In the genomic region with DNA sequence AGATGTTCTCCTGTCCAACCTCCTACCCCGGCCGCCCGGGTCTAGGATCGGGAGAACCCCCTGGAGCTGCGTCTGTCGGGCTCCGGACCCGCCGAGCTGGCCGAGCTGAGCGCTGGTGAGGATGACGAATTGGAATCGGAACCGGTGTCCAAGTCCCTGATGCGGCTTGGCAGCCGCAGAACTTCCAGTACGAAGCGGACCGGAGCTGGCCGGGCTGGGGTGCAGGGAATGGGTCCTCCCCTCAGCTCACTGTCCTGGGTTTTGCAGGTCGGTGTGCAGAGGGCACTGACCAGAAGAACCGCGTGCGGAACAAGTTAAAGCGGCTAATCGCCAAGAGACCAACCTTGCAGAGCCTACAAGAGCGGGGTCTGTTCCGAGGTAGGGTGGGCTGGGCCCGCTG, we compare ENCODE assay signal across 9 mouse cellular contexts. TPM values are rescaled to one million over a fixed set of nuclear protein-coding genes. Genes with fewer than 3 reads are reported as not detected.
A peak's percentile ranks its signal among the peaks of the same experiment; 100 is the strongest.
DNase-seq lines count a peak whose midpoint lies in the region; ATAC-seq and TF ChIP-seq lines count a peak whose summit lies in the region.
"Had no signal": no experiment of that assay in that cellular context is flagged by ENCODE, and none has a peak within 500 bp of the region (broad histone marks: within the 10 kb centered on the region; RNA-seq: fewer than 3 reads in every experiment).

No protein-coding gene starts in this region.

- no peaks in the 10 kb centered on the region for H3K9me3 ChIP-seq in G1E (replicated peaks)
- H3K9me3 ChIP-seq in kidney, postnatal 0 days (replicated peaks; ENCODE audit: low read length), result no peaks in the 10 kb centered on the region
- H3K9me3 ChIP-seq in neural tube, embryonic 14.5 days (ENCODE audit: control insufficient read depth, low read length), result no peaks in the 10 kb centered on the region

- no peak for TF ChIP-seq CTCF in G1E (IDR thresholded peaks at IDR 0.05; ENCODE audit: low read depth, low read length)
- no peak for TF ChIP-seq CTCF in kidney, postnatal 0 days (IDR thresholded peaks at IDR 0.05; ENCODE audit: low read depth)

- WGBS in kidney, postnatal 0 days, result 9% methylated on average over 29 of the region's 29 CpGs
- WGBS in neural tube, embryonic 14.5 days, result 5% methylated on average over 29 of the region's 29 CpGs

- peaks cover 98% of the 10 kb centered on the region for H3K4me1 ChIP-seq in G1E (ENCODE audit: insufficient read depth, low read depth, low read length)
- H3K4me1 ChIP-seq in kidney, postnatal 0 days (replicated peaks; ENCODE audit: insufficient read depth, low read length), result peaks cover 10% of the 10 kb centered on the region
- peaks cover 10% of the 10 kb centered on the region; the same call in 1 of the 2 replicates for H3K4me1 ChIP-seq in neural tube, embryonic 14.5 days (ENCODE audit: control insufficient read depth, insufficient read depth, low read length)

- peaks cover 65% of the 10 kb centered on the region for H3K36me3 ChIP-seq in G1E (replicated peaks)
- no peaks in the 10 kb centered on the region for H3K36me3 ChIP-seq in kidney, postnatal 0 days (ENCODE audit: insufficient read depth, low read length)
- no peaks in the 10 kb centered on the region for H3K36me3 ChIP-seq in neural tube, embryonic 14.5 days (ENCODE audit: control insufficient read depth, insufficient read depth, low read length)

- H3K4me2 ChIP-seq in kidney, postnatal 0 days (ENCODE audit: low read length), result peak overlapping the region; percentile 89
- peak overlapping the region; percentile 49; the same call in 1 of the 2 replicates for H3K4me2 ChIP-seq in neural tube, embryonic 14.5 days (ENCODE audit: low read depth, low read length)

- ATAC-seq in G1E (ENCODE audit: extremely low read depth, insufficient number of reproducible peaks, low FRiP score, poor library complexity, severe bottlenecking), result no peak
- ATAC-seq in kidney, postnatal 0 days (replicated peaks; ENCODE audit: low FRiP score, low read depth), result 0 out of 2 replicates have a peak, but pooled peaks have one; percentile 11
- no peak for ATAC-seq in neural tube, embryonic 14.5 days (ENCODE audit: low read depth)

- peak overlapping the region; percentile 85 for H3K4me3 ChIP-seq in G1E (ENCODE audit: low read depth, low read length)
- H3K4me3 ChIP-seq in kidney, postnatal 0 days (replicated peaks; ENCODE audit: low read depth, low read length), result peak overlapping the region; percentile 41
- peak overlapping the region; percentile 24 for H3K4me3 ChIP-seq in neural tube, embryonic 14.5 days (ENCODE audit: low read depth, low read length)
- H3K4me3 ChIP-seq: myocyte had no signal

- H3K27me3 ChIP-seq in G1E (ENCODE audit: insufficient read depth, low read length), result no peaks in the 10 kb centered on the region
- H3K27me3 ChIP-seq in kidney, postnatal 0 days (ENCODE audit: insufficient read depth, low read length), result peaks cover 22% of the 10 kb centered on the region; the same call in 1 of the 2 replicates
- H3K27me3 ChIP-seq in neural tube, embryonic 14.5 days (ENCODE audit: control insufficient read depth, insufficient read depth, low read length), result peaks cover 26% of the 10 kb centered on the region

- DNase-seq in adrenal gland, adult 2 months, result peak; percentile 52
- no peak for DNase-seq in adrenal gland, postnatal 4 days (ENCODE audit: low spot score in 2 of 2)
- no peak for DNase-seq in G1E (ENCODE audit: low spot score)
- DNase-seq in heart, adult 18-20 months, result peak; percentile 41 to 53
- DNase-seq in kidney, postnatal 0 days (ENCODE audit: low spot score), result no peak
- no peak for DNase-seq in right cerebral cortex, postnatal 14 days
- DNase-seq in layer of hippocampus, adult 11-12 months (ENCODE audit: low spot score), result no peak

- peak overlapping the region; percentile 52 for H3K9ac ChIP-seq in kidney, postnatal 0 days (ENCODE audit: low read depth, low read length)
- H3K9ac ChIP-seq in neural tube, embryonic 14.5 days (replicated peaks; ENCODE audit: low read depth, low read length), result 0 out of 2 replicates have a peak overlapping the region, but pooled peaks have one; percentile 28

- no peak overlapping the region for H3K27ac ChIP-seq in kidney, postnatal 0 days
- no peak overlapping the region for H3K27ac ChIP-seq in neural tube, embryonic 14.5 days (ENCODE audit: low read depth, low read length)

RNA-seq across cellular contexts. Expression of a gene that starts 5.1 kb away (rescaled TPM):
- total RNA-seq in adrenal gland, adult 2 months (2021), result 1 to 10 TPM; 1.9 to 2.7 TPM
- polyA plus RNA-seq in adrenal gland, adult 2 months (2012; rRNA removed), result 2.7 and 3.7 TPM in 2 replicates
- total RNA-seq in adrenal gland, postnatal 4 days (2021), result 1 to 10 TPM; 2.9 to 4.2 TPM
- 43.3 and 43.7 TPM in 2 replicates for total RNA-seq in G1E (2014; fragmentation: Nextera tagmentation)
- 89.2 and 100 TPM in 2 replicates for total RNA-seq in G1E (2017)
- polyA plus RNA-seq in G1E (2012), result 54.8 and 59.5 TPM in 2 replicates
- 1 to 10 TPM; 4.0 to 5.4 TPM for total RNA-seq in heart, adult 18-20 months (2021)
- 3.7 and 3.8 TPM in 2 replicates for polyA plus RNA-seq in kidney, postnatal 0 days (2015; fragmentation: Nextera tagmentation; extraction: Ambion mirVana)
- 0.42 and 1.1 TPM in 2 replicates for polyA plus RNA-seq in neural tube, embryonic 14.5 days (2014; fragmentation: Nextera tagmentation; extraction: Ambion mirVana)

RNA-seq across cellular contexts. Expression of a gene that starts 14.9 kb away (rescaled TPM):
- 1 to 10 TPM; 2.6 to 5.0 TPM for total RNA-seq in adrenal gland, adult 2 months (2021)
- polyA plus RNA-seq in adrenal gland, adult 2 months (2012; rRNA removed), result 9.1 and 10.2 TPM in 2 replicates
- total RNA-seq in adrenal gland, postnatal 4 days (2021), result 10 to 100 TPM; 16.4 to 17.2 TPM
- total RNA-seq in G1E (2014; fragmentation: Nextera tagmentation), result 0.23 and 0.24 TPM in 2 replicates
- total RNA-seq in G1E (2017), result 0.11 TPM in 1 of 2 replicates, not detected in the other
- polyA plus RNA-seq in G1E (2012), result 0.15 and 0.18 TPM in 2 replicates
- under 1 TPM; 0.82 to 0.87 TPM for total RNA-seq in heart, adult 18-20 months (2021)
- polyA plus RNA-seq in kidney, postnatal 0 days (2015; fragmentation: Nextera tagmentation; extraction: Ambion mirVana), result 3.3 and 4.1 TPM in 2 replicates
- polyA plus RNA-seq in neural tube, embryonic 14.5 days (2014; fragmentation: Nextera tagmentation; extraction: Ambion mirVana), result 0.87 and 1.5 TPM in 2 replicates

RNA-seq across cellular contexts. Expression of a gene that starts 15.2 kb away (rescaled TPM):
- 100 to 1,000 TPM; 106 to 128 TPM for total RNA-seq in adrenal gland, adult 2 months (2021)
- 90.6 and 111 TPM in 2 replicates for polyA plus RNA-seq in adrenal gland, adult 2 months (2012; rRNA removed)
- total RNA-seq in adrenal gland, postnatal 4 days (2021), result 10 to 100 TPM; 85.5 to 89.5 TPM
- 97.3 and 102 TPM in 2 replicates for total RNA-seq in G1E (2014; fragmentation: Nextera tagmentation)
- 109 and 144 TPM in 2 replicates for total RNA-seq in G1E (2017)
- polyA plus RNA-seq in G1E (2012), result 104 and 108 TPM in 2 replicates
- total RNA-seq in heart, adult 18-20 months (2021), result 10 to 100 TPM; 43.7 to 44.8 TPM
- 99.1 and 103 TPM in 2 replicates for polyA plus RNA-seq in kidney, postnatal 0 days (2015; fragmentation: Nextera tagmentation; extraction: Ambion mirVana)
- polyA plus RNA-seq in neural tube, embryonic 14.5 days (2014; fragmentation: Nextera tagmentation; extraction: Ambion mirVana), result 117 and 123 TPM in 2 replicates

RNA-seq across cellular contexts. Expression of a gene that starts 27.4 kb away (rescaled TPM):
- not detected for total RNA-seq in adrenal gland, adult 2 months (2021)
- polyA plus RNA-seq in adrenal gland, adult 2 months (2012; rRNA removed), result 0.01 and 0.02 TPM in 2 replicates
- 1 to 10 TPM in 1 of 2 experiments, under 1 TPM in 1; 0.06 to 2.5 TPM for total RNA-seq in adrenal gland, postnatal 4 days (2021)
- not detected in 2 replicates for total RNA-seq in G1E (2014; fragmentation: Nextera tagmentation)
- 0.06 and 0.11 TPM in 2 replicates for total RNA-seq in G1E (2017)
- 0.01 TPM in 2 replicates for polyA plus RNA-seq in G1E (2012)
- not detected for total RNA-seq in heart, adult 18-20 months (2021)
- polyA plus RNA-seq in kidney, postnatal 0 days (2015; fragmentation: Nextera tagmentation; extraction: Ambion mirVana), result not detected in 2 replicates
- 0.05 and 0.09 TPM in 2 replicates for polyA plus RNA-seq in neural tube, embryonic 14.5 days (2014; fragmentation: Nextera tagmentation; extraction: Ambion mirVana)

RNA-seq across cellular contexts. Expression of a gene that starts 38.0 kb away (rescaled TPM):
- total RNA-seq in adrenal gland, adult 2 months (2021), result 10 to 100 TPM; 39.7 to 45.0 TPM
- polyA plus RNA-seq in adrenal gland, adult 2 months (2012; rRNA removed), result 99.9 and 105 TPM in 2 replicates
- total RNA-seq in adrenal gland, postnatal 4 days (2021), result 10 to 100 TPM; 89.7 to 92.6 TPM
- total RNA-seq in G1E (2014; fragmentation: Nextera tagmentation) (107 and 121 TPM in 2 replicates), G1E (2017) (4.1 and 6.6 TPM in 2 replicates)
- 239 and 302 TPM in 2 replicates for polyA plus RNA-seq in G1E (2012)
- total RNA-seq in heart, adult 18-20 months (2021), result 10 to 100 TPM; 16.7 to 20.2 TPM
- polyA plus RNA-seq in kidney, postnatal 0 days (2015; fragmentation: Nextera tagmentation; extraction: Ambion mirVana), result 10.5 and 10.7 TPM in 2 replicates
- 16.1 and 17.4 TPM in 2 replicates for polyA plus RNA-seq in neural tube, embryonic 14.5 days (2014; fragmentation: Nextera tagmentation; extraction: Ambion mirVana)

Comparison
In these comparisons a context has a peak if more than half of its experiments do, and no peak if none do; other contexts are left out.
1. DNase-seq: peak in adrenal gland, adult 2 months (single experiment) and heart, adult 18-20 months (2 of 2); none in adrenal gland, postnatal 4 days (0 of 2), G1E (single experiment), kidney, postnatal 0 days (single experiment), right cerebral cortex, postnatal 14 days (single experiment) and layer of hippocampus, adult 11-12 months (single experiment).
2. H3K4me3 ChIP-seq: peak in every context shown above with its lines; median percentile 85 in G1E; 41 in kidney, postnatal 0 days; 24 in neural tube, embryonic 14.5 days.
3. RNA of a gene that starts 5.1 kb away (total RNA-seq): 43.3 to 100 TPM in G1E; 4.0 to 5.4 TPM in heart, adult 18-20 months, 2.9 to 4.2 TPM in adrenal gland, postnatal 4 days and 1.9 to 2.7 TPM in adrenal gland, adult 2 months; every median in the first group is over 4 times any median in the second.